Mouse (Mus musculus) monocyte, adult 5-6 weeks (primary cell): Measurements from ENCODE around the gene Yes1. TPM values are rescaled to one million over a fixed set of nuclear protein-coding genes. Genes with fewer than 3 reads are reported as not detected.

ENCODE experiments used
- ATAC-seq: fragments of 153-309, 156-312 bp; replicated peaks from 2 replicates; pipeline ENCODE4 v1.8.0; 2017; ENCODE audit warnings: mild to moderate bottlenecking; ENCODE audit not compliant: low TSS enrichment, insufficient number of reproducible peaks, severe bottlenecking, poor library complexity, low FRiP score
- total RNA-seq: library from RNA; stranded (forward); fragments of 200-1000, 200-491, 200-594 nt; gene quantifications from 3 replicates; pipeline ENCODE4 v1.2.3, GENCODE M21; 2017

Yes1 gene
- total RNA-seq, 1 experiment from 2014 or later = 1.1 TPM

GRCm38 (mm10) chr5:32735779-32736178 lies 124.8 kb downstream of the Yes1 start:
- no peak for ATAC-seq

Other genes with a start within 250 kb of the Yes1 start
- gene Ppp1cb, start 152.3 kb upstream of the Yes1 start, total RNA-seq = 454 to 494 TPM (median 475 TPM) in 3 replicates
- 60.8 to 66.8 TPM (median 63.1 TPM) in 3 replicates for gene Pisd, start 174.5 kb downstream of the Yes1 start, total RNA-seq
- gene Gm20671, start 215.9 kb downstream of the Yes1 start, total RNA-seq = 1.3 to 6.0 TPM in 2 of 3 replicates, not detected in the other
- gene Prr14l, start 243.1 kb downstream of the Yes1 start, total RNA-seq = 22.1 to 49.8 TPM (median 23.9 TPM) in 3 replicates